Mouse (Mus musculus): ENCODE data around the gene Dnah2.

The Dnah2 gene

DNA sequence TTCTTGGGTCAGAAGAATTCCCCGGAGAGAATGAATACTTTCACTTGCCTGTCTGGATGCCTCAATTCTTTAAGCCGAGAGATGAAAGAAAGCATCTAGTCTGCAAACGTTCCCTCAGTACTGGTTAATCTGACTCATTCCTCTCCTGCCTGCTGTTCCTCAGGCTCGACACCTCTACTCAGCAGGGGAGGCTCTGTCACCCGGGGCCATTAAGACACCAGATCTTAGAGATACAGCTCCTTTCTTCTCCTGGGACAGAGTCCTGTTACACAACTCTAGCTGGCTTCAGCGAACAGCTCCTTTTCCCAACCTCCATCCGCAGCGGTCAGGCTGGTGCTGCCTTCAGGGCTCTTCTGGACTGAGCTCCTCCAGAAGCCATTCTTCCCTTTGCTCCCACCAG lies 77.4 kb downstream of the Dnah2 start:
- DNase-seq (ENCODE audit: low read depth, low spot score) = no peak

- no peak for DNase-seq (ENCODE audit: low read depth, low spot score)
Measured at GRCm38 (mm10) chr11:69469301-69469700, 79.6 kb downstream of the Dnah2 start.

DNA sequence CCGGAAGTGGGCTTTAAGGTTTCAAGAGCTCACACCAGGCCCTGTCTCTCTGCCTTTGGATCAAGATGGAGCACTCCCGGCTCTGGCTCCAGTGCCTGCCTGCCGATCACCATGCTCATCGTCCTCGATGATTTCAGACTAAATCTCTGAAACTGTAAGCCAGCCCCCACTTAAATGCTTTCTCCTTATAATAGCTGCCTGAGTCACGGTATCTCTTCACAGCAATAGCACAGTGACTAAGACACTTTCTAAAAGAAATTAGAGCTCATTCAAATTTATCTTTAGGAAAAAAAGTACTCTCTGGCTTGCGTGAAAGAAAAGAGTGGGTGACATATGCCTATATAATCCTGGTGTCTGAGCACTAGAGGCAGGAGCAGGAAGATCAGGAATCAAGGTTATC lies 84.9 kb downstream of the Dnah2 start:
- no peak for DNase-seq (ENCODE audit: low read depth, low spot score)

- DNase-seq (ENCODE audit: low read depth, low spot score) = no peak
Measured at GRCm38 (mm10) chr11:69461568-69461967, 87.3 kb downstream of the Dnah2 start.

DNA sequence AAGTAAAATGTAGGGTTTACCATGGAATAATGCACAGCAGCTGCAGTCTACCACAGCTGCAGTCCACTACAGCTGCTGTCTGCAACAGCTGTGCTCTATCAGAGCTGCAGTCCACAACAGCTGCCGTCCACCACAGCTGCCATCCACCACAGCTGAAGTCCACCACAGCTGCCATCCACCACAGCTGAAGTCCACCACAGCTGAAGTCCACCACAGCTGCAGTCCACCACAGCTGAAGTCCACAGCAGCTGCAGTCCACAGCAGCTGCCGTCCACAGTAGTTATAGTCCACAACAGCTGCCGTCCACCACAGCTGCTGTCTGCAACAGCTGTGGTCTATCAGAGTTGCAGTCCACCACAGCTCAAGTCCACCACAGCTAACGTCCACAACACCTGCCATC lies 89.0 kb downstream of the Dnah2 start:
- no peak for DNase-seq (ENCODE audit: low read depth, low spot score)

DNA sequence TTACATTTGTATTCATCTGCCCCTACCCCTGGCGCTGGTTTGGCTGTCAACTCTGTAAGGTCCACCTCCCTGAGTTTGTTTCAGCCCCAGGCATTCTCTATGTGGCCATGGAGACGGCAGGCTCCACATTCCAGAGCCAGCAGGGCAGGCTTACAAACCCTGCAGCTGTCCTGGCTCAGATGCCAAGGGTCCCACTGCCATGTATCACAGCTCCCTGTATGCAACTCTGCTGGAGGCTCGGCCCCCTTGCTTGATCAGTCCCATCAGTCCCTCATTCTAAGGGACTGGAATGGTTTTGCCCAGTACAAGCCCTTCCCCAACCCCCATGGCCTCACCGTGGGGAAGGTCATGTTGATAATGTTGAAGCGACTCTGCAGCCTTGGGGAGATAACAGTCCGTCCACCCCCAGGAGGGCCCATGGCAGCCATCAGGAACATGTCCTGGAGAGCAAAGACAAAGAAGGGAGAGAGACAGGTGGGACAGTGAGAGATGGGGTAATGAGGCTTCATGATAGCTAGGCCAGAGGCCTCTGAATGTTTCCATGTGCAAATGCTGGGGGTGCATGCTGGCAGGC lies 91.8 kb downstream of the Dnah2 start:
- DNase-seq (ENCODE audit: low read depth, low spot score) = peak; percentile 20

GRCm38 (mm10) chr11:69452114-69452867 lies 96.6 kb downstream of the Dnah2 start:
- DNase-seq (ENCODE audit: low read depth, low spot score) = no peak

DNA sequence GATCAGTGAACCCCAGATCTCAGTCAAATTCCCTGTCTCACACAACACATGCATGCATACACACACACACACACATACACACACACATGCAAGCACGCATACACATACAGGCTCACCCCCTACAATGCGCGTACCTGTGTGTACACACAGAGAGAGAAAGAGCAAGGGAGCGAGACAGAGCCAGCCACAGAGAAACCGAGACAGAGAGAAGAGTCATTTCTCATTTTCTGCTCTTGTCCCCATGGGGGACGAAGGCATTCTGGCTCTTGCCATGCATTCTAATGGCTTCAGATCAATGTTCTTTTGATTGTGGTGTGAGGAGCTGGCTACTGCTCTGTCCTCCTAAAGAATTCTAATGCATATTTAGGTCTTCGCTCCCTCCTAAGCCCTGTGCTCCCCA lies 101.6 kb downstream of the Dnah2 start:
- DNase-seq (ENCODE audit: low read depth, low spot score) = no peak

GRCm38 (mm10) chr11:69443328-69443727 lies 105.6 kb downstream of the Dnah2 start:
- DNase-seq (ENCODE audit: low read depth, low spot score) = no peak

DNA sequence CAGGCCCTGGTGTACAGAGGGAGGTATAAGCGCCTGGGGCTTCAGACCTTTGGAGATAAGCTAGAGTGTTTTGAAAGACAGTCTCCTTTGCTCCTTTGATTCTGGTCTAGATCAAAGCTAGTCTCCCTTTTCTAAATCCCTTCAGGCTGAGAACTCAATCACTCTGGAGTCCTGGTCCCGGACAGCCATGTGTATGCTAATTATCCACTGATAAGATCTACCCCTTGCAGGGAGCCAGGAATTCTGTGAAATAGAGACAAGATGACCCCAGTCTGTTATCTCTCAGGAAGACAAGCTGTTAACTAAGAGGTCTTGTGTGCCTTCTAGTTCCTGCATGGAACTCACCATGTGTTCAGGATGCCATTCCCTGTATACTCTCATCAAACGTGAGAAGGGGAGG lies 111.6 kb downstream of the Dnah2 start:
- DNase-seq (ENCODE audit: low read depth, low spot score) = no peak

GRCm38 (mm10) chr11:69433189-69433588 lies 115.7 kb downstream of the Dnah2 start:
- DNase-seq (ENCODE audit: low read depth, low spot score) = no peak

DNA sequence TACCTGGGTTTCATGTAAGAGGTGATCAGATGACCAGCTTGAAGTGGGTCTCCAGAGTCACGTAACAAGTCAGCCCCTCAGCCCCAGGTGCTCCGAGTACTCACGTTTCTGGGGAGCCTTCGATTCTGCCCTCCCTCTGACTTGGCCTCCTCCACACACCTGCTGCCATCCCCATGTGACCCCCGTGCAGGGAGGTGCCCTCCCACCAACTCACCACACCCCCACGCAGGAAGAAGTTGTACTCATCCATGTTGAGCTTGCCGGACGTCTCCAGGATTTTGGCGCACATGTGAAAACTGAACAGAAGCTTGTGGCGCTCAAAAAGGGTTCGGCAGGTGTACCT lies 116.3 kb downstream of the Dnah2 start:
- DNase-seq (ENCODE audit: low read depth, low spot score) = no peak

GRCm38 (mm10) chr11:69431829-69432639 lies 116.9 kb downstream of the Dnah2 start:
- no peak for DNase-seq (ENCODE audit: low read depth, low spot score)

DNA sequence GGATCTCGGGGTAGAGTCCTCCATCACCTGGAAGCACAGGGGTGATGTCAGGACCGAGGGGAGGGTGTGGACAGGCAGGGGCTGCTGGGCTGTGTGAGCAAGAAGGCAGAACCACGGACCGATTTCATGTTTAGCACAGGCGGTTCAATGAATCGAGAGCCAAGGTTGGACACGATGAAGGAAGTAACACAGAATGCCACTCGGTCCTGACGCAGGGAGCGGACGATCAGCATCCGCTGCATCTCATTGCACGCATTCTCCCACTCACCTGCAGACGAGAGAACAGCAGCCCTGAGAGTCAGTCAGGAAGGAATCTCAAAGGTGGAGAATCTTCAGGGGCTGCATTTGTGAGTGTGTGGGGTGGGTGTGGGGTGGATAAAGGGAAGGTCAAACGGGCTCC lies 118.3 kb downstream of the Dnah2 start:
- DNase-seq (ENCODE audit: low read depth, low spot score) = no peak

DNA sequence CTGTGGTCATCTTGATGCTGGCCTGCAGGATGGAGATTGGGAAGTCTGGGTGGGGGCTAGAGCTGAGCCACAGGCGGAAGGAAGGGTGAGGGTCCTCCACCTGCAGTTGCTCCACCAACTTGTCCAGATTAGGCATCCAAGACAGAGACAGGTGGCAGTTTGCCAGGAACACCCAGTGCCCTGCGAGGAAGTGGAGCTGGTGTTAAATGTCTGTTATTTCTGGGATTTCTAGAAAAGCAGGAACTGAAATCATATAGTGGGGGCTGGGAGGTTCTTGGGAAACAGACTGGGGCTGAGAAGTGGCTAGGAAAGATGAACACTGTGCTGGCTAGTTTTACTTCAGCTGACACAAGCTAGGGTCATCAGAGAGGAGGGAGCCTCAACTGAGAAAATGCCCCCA lies 119.6 kb downstream of the Dnah2 start:
- DNase-seq (ENCODE audit: low read depth, low spot score) = no peak

DNA sequence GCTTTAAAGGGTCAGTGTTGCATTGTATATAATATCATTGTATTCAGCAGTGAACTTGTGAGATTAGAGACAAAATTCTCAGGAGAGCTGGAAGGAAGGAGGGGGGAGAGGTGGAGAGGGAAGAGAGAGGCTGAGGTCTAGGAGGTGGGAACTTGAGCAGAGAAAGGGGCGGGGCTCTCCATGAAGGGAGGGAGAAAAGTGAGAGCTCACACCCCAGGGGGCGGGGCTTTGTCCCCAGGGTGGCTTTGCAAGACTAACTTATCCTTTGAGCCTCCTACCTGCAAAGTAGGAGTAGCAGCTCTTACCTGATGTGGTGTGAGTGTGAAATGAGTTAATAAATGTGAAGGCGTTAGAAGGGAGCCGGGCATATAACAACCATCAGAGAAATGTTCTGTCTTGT lies 120.2 kb downstream of the Dnah2 start:
- no peak for DNase-seq (ENCODE audit: low read depth, low spot score)

- DNase-seq (ENCODE audit: low read depth, low spot score) = no peak
Measured at GRCm38 (mm10) chr11:69426246-69426645, 122.7 kb downstream of the Dnah2 start.

GRCm38 (mm10) chr11:69423885-69424284 lies 125.0 kb downstream of the Dnah2 start:
- no peak for DNase-seq (ENCODE audit: low read depth, low spot score)

- no peak for DNase-seq (ENCODE audit: low read depth, low spot score)
Measured at GRCm38 (mm10) chr11:69422842-69423241, 126.1 kb downstream of the Dnah2 start.

DNA sequence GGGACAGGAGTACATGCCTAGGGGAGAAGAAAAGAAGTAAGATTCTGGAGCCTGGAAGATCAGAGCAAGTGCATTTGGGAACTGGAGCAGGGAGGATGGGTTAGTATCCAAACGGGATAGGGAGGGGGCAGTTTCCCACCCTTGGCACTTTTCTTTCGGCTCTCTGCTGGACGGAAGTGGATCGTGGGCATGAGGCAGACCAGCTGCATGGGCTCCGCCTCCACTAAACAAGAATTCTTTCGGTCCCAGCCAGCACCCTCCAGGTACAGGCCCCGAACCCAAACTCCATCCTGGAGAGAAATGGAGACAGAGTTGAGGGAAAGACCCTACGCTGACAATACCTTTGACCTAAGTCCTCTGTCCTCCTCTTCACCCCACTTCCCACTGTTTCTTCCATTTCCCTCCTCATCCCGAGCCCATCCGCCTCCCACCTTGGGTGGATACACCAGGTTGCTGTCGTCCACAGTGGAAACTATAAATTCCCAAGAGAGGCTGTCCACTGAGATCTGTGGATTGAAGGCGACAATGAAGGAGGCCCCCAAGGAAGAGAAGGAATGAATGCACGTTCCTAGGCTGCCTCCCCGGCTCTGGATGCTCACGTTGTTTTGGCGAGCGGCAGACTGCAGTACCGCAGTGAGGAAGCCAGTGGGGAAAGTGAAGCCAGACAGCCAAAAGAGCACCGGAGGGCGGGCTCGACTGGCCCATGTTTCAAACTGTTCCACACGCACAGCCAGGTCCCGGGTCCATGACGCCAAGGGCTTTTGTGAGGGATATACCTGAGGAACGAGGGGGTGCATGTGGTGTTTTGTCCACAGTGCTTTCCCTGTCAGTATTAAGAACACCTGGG lies 127.6 kb downstream of the Dnah2 start:
- DNase-seq (ENCODE audit: low read depth, low spot score) = no peak

GRCm38 (mm10) chr11:69420554-69421000 lies 128.3 kb downstream of the Dnah2 start:
- DNase-seq (ENCODE audit: low read depth, low spot score) = no peak

Measured in brain, embryonic 18.5 days (tissue).